Mouse (Mus musculus): ENCODE data around the gene Rpl22.

The Rpl22 gene

GRCm38 (mm10) chr4:152338419-152339292 lies 13.1 kb downstream of the Rpl22 start, which contains the start of gene Chd5:
Gene Chd5, plus strand, starts transcription at chr4:152338651.
- no peak for DNase-seq

- no peak for DNase-seq
These were observed 13.8 kb downstream of the Rpl22 start for GRCm38 (mm10) chr4:152339293-152339790.

GRCm38 (mm10) chr4:152340584-152341284 lies 15.2 kb downstream of the Rpl22 start:
- peak in 1 of 2 experiments; percentile 41 for DNase-seq

- peak in 1 of 2 experiments; percentile 32 for DNase-seq
These were observed 17.8 kb downstream of the Rpl22 start for GRCm38 (mm10) chr4:152343296-152343695.

GRCm38 (mm10) chr4:152344651-152345050 lies 19.1 kb downstream of the Rpl22 start:
- DNase-seq, result peak in 1 of 2 experiments; percentile 25

- peak; percentile 71 to 79 for DNase-seq
These were observed 19.8 kb downstream of the Rpl22 start for GRCm38 (mm10) chr4:152345120-152345889.

- no peak for DNase-seq
These were observed 24.4 kb downstream of the Rpl22 start for GRCm38 (mm10) chr4:152349837-152350381.

GRCm38 (mm10) chr4:152350722-152351421 lies 25.3 kb downstream of the Rpl22 start:
- no peak for DNase-seq

GRCm38 (mm10) chr4:152351422-152352305 lies 26.1 kb downstream of the Rpl22 start:
- peak in 1 of 2 experiments; percentile 41 for DNase-seq

- peak in 1 of 2 experiments; percentile 25 for DNase-seq
These were observed 28.5 kb downstream of the Rpl22 start for GRCm38 (mm10) chr4:152353886-152354637.

GRCm38 (mm10) chr4:152355672-152356071 lies 30.1 kb downstream of the Rpl22 start:
- no peak for DNase-seq

- DNase-seq, result no peak
These were observed 34.2 kb downstream of the Rpl22 start for GRCm38 (mm10) chr4:152359700-152360099.

- DNase-seq, result peak; percentile 45 to 51
These were observed 35.3 kb downstream of the Rpl22 start for GRCm38 (mm10) chr4:152360855-152361254.

- no peak for DNase-seq
These were observed 36.6 kb downstream of the Rpl22 start for GRCm38 (mm10) chr4:152362180-152362579.

GRCm38 (mm10) chr4:152365228-152365627 lies 39.7 kb downstream of the Rpl22 start:
- no peak for DNase-seq

- no peak for DNase-seq
These were observed 57.1 kb downstream of the Rpl22 start for GRCm38 (mm10) chr4:152382528-152383252.

Data from lung, postnatal 4 days (tissue).